Mouse (Mus musculus): ENCODE measurements at regions not wholly inside any gene's neighbourhood (a gene's known extent, or its start where the extent isn't known, plus 50 kb on each side); places are given as distances from the start of the nearest gene placed in this dataset.

- DNase-seq: no peak
These were observed 102.2 kb upstream of the Kit start for GRCm38 (mm10) chr5:75472484-75472883.

- no peak for DNase-seq
These were observed 99.3 kb upstream of the Kit start for GRCm38 (mm10) chr5:75475414-75475813.

GRCm38 (mm10) chr5:75478499-75478898, 96.2 kb upstream of the Kit start:
- DNase-seq: no peak

- no peak for DNase-seq
These were observed 95.6 kb upstream of the Kit start for GRCm38 (mm10) chr5:75479149-75479548.

GRCm38 (mm10) chr5:75481595-75481994, 93.1 kb upstream of the Kit start:
- no peak for DNase-seq

- no peak for DNase-seq
These were observed 90.4 kb upstream of the Kit start for GRCm38 (mm10) chr5:75484330-75484729.

DNA sequence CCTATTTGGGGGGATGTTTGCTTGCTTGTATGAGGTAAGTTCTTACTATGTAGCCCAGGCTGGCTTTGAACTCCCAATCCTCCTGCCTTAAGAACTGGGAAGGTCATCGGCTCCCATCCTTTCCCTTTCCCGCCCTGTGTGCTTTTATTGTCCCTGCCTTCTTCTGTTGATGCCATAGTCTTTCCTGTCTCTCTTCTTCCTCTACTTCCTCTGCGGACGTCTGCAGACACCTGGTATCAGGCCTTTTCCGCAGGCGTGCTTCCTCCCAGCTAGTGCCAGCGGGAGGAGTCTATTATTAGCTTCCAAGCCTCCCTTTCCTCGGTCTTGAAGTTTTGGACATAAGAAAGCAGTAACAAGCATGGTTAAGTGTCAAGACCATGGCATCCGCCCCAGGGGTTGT, 83.9 kb upstream of the Kit start:
- peak in 1 of 2 experiments; percentile 12 for DNase-seq

- no peak for DNase-seq
These were observed 80.6 kb upstream of the Kit start for GRCm38 (mm10) chr5:75494143-75494542.

DNA sequence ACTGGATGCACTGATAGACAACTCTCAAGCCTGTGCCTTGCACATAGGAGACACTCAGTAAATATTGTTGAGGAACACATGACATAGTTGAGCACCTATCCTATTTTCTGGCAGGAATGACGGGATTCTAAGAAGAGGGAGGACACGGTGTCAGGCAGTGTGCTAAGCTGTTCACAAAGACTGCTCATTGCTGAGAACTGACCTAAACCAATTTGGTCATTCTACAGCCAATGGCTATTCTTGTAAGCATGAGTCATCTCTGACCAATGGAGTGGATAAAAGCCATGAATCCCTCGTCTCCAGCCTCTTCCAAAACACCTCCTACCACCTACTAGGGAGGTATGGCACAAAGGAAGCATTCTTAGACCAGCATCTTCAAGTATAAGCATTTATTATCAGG, 75.7 kb upstream of the Kit start:
- no peak for DNase-seq

DNA sequence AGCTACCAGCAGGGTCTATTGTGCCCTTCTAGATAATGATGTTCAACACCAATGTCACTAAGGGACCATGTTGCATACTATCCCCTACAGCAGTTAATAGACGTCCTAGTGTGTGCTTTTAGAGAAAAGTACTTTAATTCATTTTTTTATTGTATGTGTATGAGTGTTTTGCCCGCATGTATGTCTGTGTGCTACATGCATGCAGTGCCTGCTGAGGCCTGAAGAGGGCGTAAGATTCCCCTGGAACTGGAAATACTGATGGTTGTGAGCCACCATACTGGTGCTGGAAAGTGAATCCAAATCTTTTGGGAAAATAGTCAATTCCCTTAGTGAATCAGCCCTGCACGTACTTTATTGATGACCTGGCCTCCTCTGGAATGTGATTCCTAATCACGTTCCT, 75.0 kb upstream of the Kit start:
- DNase-seq: no peak

- DNase-seq: no peak
These were observed 73.9 kb upstream of the Kit start for GRCm38 (mm10) chr5:75500654-75501416.

DNA sequence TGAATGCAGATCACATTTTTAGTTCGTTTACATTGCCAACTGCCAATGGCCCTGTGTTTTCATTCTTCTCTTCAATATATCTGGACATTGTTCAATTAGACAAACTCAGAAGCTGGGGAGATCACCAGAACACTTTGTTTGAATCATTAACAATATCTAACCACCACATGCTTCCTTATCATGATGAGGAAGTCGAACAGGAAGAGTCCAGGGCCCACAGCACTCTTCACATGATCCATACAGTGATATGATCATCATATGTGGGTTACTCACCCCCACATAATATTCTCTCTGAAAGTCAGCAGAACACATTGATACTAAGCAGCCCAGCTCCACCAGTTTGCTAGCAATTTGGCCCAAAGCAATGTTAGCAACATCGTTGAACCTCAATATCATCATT, 71.0 kb upstream of the Kit start:
- no peak for DNase-seq

GRCm38 (mm10) chr5:75512521-75513422, 61.9 kb upstream of the Kit start:
- no peak for DNase-seq

DNA sequence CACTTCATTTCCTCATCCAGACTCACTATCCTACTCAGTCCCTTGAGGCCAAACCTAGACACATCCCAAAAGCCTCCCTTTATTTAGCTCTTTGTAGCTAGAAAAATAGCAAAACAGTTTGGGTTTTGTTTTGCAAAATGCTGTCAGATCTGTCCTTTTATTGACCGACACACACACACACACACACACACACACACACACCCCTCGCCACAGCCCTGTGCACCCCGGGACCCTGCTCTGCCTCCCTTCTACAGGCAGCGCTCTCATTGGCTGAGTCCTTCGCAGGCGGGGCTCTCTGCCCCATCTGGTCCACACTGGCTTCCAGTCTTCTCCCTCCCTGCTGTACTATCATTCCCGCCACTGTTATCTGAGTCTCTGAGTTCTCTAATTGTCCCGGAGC, 56.5 kb upstream of the Kit start:
- DNase-seq: no peak

DNA sequence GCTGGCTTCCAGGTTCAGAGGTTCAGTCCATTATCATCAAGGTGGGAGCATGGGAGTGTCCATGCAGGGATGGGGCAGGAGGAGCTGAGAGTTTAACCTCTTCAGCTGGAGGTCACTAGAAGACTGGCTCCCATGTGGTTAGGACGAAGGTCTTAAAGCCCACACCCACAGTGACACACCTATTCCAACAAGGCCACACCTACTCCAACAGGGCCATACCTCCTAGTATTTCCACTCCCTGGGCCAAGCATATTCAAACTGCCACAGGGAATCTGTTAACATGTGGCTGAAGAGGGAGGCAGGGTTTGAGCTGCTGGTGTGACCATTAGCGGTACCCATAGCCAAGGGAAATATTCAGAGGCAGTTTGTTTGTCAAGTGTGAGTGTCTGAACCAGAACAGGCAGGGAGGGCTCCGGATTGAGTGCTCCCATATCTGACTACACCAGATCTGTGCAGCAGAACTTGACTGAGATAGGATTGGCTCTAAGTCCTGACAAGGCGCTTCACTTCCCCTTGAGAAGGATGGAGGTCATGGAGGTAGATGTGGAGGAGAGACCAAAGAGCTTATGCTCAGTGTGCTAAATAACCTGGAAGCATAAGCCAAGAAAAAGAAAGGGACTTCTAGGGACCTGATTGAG, 51.6 kb upstream of the Kit start:
- DNase-seq: no peak
